Mouse (Mus musculus) thymus, adult 2 months (tissue): Measurements from ENCODE around the gene Ercc8.

ENCODE experiments used
- CTCF ChIP-seq: fragments of 200-500 bp; IDR thresholded peaks from 2 replicates; pipeline ENCODE4 v1.5.1; 2012; ENCODE audit warnings: mild to moderate bottlenecking, control low read depth, low read length, moderate library complexity, borderline replicate concordance; ENCODE audit not compliant: control insufficient read depth, poor library complexity, insufficient read depth; ENCODE audit errors: extremely low read depth
- POLR2A ChIP-seq: fragments of 200-500 bp; IDR thresholded peaks from 2 replicates; pipeline ENCODE4 v1.6.1; 2012; ENCODE audit warnings: mild to moderate bottlenecking, low read length, control low read depth, moderate library complexity; ENCODE audit not compliant: control insufficient read depth, poor library complexity, insufficient read depth; ENCODE audit errors: extremely low read depth

GRCm38 (mm10) chr13:108138403-108138977 is 20.0 kb upstream of the Ercc8 start:
- no peak for TF ChIP-seq POLR2A
- no peak for TF ChIP-seq CTCF
